Mouse (Mus musculus) testis, adult 2 months (tissue): Measurements from ENCODE around the gene Rsph10b.

Source experiments
- CTCF ChIP-seq: fragments of 200-500 bp; IDR thresholded peaks from 2 replicates; pipeline ENCODE4 v1.5.1; 2012; ENCODE audit warnings: low read depth, mild to moderate bottlenecking, inconsistent platforms, low read length, moderate library complexity; ENCODE audit not compliant: control insufficient read depth, insufficient read depth, insufficient replicate concordance
- POLR2A ChIP-seq: fragments of 200-500 bp; IDR thresholded peaks from 2 replicates; pipeline ENCODE4 v1.6.1; 2012; ENCODE audit warnings: low read depth, mild to moderate bottlenecking, inconsistent platforms, low read length, moderate library complexity; ENCODE audit not compliant: control insufficient read depth

DNA sequence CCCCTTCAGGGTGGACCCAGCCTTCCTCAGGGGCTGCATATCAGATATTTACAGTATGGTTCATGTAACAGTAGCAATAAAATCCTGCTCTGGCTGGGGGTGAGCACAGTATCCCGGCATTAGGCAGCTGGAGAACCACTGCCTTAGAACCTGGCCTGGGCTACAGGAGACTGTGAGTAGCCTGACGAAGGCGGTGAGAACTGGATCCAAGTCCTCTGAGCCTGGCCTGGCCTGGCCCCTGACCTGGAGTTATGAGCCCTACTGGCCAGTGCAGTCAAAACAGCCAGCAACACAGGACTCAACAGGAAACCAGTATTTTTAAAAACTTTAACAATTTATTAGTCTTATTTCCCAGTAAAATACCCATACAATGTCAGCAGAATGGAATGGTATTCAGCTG lies 54.8 kb downstream of the Rsph10b start:
- no peak for TF ChIP-seq POLR2A
- TF ChIP-seq CTCF: no peak
